Mouse (Mus musculus): ENCODE measurements at regions not wholly inside any gene's neighbourhood (a gene's known extent, or its start where the extent isn't known, plus 50 kb on each side); places are given as distances from the start of the nearest gene placed in this dataset.

DNA sequence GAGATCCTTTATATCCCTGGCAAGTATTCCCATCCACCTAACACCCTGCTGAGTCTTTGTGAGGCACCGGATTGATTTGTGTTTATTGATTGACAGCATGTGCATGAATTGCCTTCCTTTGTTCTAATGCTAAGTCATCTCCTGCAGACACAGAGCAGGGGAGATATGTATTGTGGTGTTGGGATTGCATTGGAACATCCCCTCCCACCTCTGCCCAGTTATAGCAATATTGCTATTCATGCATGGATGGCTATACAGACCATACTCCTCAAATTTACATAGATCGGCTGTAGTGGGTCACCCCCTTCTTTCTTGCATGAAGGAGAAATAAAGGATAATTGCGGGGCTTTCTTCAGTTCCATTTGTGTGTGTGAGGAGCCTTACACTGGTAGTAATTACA lies 101.7 kb downstream of the Gp2 start:
- TF ChIP-seq CTCF (IDR thresholded peaks at IDR 0.05; ENCODE audit: borderline replicate concordance, extremely low read depth, insufficient read depth, insufficient read length) (no peak), POLR2A (IDR thresholded peaks at IDR 0.05; ENCODE audit: borderline replicate concordance, extremely low read depth, insufficient read depth, insufficient read length, poor library complexity, severe bottlenecking) (no peak)

Data from brain, embryonic 14.5 days (tissue).